Mouse (Mus musculus) heart, adult 18-20 months (tissue): ENCODE data around the gene Cst8. TPM values are rescaled to one million over a fixed set of nuclear protein-coding genes. Genes with fewer than 3 reads are reported as not detected.

Source experiments
- total RNA-seq, 2 experiments: library from RNA; stranded (reverse); gene quantifications; 2 replicates each; pipeline ENCODE4 v1.2.3; 2021

Gene Cst8
- total RNA-seq, 2 experiments from 2014 or later = not detected

Other genes with a start within 250 kb of the Cst8 start
- 1 to 10 TPM; 6.4 to 8.2 TPM for gene Nxt1, start 126.2 kb upstream of the Cst8 start, total RNA-seq
- 10 to 100 TPM; 26.2 to 29.3 TPM for gene Gzf1, start 117.8 kb upstream of the Cst8 start, total RNA-seq
- 1 to 10 TPM; 1.1 to 1.4 TPM for gene Napb, start 66.3 kb upstream of the Cst8 start, total RNA-seq
- not detected for gene Cstl1, start 48.4 kb upstream of the Cst8 start, total RNA-seq
- not detected for gene Cst11, start 27.3 kb upstream of the Cst8 start, total RNA-seq
- gene 8030411F24Rik, start 16.8 kb upstream of the Cst8 start, total RNA-seq = not detected
- gene Cst12, start 9.4 kb upstream of the Cst8 start, total RNA-seq = under 1 TPM; 0.55 to 0.98 TPM
- gene Cst13, start 21.3 kb downstream of the Cst8 start, total RNA-seq = not detected
- under 1 TPM; 0.82 to 0.90 TPM for gene Cst9, start 36.4 kb downstream of the Cst8 start, total RNA-seq
- under 1 TPM in 1 of 2 experiments, not detected in 1; 0.72 TPM for gene 9230104L09Rik, start 66.3 kb downstream of the Cst8 start, total RNA-seq
- 100 to 1,000 TPM; 907 to 950 TPM for gene Cst3, start 76.9 kb downstream of the Cst8 start, total RNA-seq
- not detected for gene Gm1330, start 204.5 kb downstream of the Cst8 start, total RNA-seq
- not detected for gene Gm10750, start 218.5 kb downstream of the Cst8 start, total RNA-seq